Mouse (Mus musculus) heart, adult 18-20 months (tissue): ENCODE data around the gene Eefsec. TPM values are rescaled to one million over a fixed set of nuclear protein-coding genes. Genes with fewer than 3 reads are reported as not detected.

Experiments used
- DNase-seq, 2 experiments: peaks; one replicate each; pipeline ENCODE4 v3.0.0; 2021 to 2022; ENCODE audit warnings: mixed read lengths in 1 of 2
- total RNA-seq, 2 experiments: library from RNA; stranded (reverse); gene quantifications; 2 replicates each; pipeline ENCODE4 v1.2.3; 2021

The Eefsec gene
- total RNA-seq, 2 experiments from 2014 or later, result 8.5 to 8.9 TPM

DNA sequence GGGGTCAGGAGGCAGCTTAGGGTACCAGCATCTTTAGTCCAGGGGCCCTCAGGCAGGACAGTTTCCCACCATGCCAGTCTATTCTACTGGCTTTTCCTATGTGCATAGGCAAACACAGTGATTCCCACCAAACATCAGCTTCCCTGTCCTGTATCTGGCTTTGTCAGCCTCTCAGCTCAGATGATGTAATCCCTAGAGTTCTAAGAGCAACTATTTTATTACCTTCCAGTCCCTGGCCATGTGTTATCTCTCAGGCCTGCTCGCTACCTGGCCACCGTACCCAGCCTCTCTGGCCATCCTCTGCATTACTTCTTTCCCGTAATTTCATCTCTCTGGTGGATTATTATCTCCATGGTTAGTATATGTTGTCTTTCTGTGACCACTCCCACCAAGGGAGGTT lies 185.7 kb downstream of the Eefsec start:
- no peak for DNase-seq

DNA sequence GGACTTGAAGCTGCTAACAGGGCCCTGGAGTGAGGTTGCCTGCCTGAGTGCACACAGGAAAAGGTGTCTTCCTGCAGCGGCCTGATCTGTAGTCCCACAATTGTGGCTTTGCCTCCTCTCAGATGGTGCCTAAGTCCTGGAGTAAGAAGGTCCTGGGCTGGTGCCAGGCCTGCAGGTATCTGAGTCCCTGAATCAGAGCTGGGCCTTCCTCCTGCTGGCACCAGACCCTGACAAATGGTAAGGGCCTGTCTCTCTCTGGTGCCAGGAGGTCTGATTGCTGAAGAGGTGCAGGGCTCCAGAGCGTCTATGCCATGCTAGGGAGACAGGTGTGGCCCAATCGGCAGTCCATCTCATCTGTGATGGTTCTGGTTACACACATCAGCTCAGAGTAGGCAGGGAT lies 186.7 kb downstream of the Eefsec start:
- DNase-seq, result no peak

- no peak for DNase-seq
These were observed 190.9 kb downstream of the Eefsec start for GRCm38 (mm10) chr6:88255435-88255834.

DNA sequence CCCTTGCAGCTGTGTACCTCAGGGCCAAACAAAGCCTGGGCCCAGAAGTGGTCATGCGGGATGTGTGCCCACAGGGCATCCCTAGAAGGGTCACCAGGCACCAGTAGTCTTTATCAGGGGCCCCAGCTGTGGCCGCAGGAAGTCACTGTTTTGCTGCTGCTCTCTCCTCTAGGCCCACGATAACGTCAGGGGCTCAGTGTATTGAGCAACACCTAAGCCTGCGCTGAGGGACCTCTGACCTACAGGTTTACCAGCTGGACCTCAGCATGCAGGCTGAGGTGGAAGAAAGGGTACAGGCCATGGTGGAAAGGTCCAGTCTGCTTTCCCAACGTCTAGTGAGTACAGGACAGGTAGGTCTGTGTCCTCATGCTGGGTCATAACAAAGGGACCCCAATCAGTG lies 192.3 kb downstream of the Eefsec start:
- DNase-seq, result no peak

DNA sequence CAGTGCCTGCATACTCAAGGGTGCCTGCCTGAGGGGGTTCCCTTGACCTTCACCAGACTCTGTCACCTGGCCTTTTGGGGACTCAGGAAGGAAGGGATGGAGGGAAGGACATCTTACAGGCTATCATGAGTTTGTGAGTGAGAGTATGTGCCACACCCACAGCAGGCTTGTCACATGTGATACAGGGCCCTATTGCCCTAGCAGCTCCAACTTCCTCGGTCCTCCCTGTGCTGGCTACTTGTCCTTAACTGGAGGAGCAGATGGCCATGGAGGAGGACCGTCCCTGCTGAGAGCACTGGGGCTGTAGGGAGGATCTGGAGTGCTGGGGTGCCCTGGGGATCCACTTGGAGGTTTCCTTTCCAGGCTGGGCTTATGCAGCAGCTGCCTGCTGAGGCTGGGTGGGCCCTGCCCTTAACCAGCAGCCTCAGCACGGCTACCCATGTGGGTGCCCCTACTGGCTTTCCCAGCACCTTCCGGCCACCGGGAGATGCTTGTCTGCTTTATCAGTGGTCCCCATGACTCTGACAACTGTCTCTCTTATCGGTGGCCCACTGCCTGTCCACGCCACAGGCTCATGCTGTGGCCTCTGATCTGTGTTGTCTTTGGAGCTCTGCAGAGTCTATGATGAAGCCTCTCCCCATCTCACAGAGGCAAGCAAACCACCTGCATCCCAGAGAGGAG lies 194.4 kb downstream of the Eefsec start:
- no peak for DNase-seq

GRCm38 (mm10) chr6:88251396-88251795 lies 194.9 kb downstream of the Eefsec start:
- no peak for DNase-seq

GRCm38 (mm10) chr6:88249231-88249630 lies 197.1 kb downstream of the Eefsec start:
- no peak for DNase-seq

DNA sequence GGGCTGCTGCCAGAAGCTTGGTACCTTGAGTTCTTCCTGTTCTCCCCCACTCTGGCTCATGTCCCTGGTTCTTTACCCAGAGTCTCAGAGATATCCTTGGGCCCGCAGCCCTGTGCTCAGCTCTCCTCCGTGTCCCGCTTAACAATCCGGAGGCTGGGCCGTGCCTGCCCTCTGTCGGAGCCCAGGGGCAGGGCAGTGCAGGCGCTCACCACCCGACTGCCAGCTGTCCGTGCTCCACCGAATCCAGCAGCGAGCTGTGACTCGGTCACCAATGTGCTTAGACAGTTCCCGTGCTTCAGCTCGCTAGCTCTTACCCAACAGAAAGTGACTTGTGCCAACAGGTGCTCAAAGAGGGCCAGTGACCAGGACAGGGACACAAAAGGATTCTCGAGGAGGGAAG lies 203.7 kb downstream of the Eefsec start:
- DNase-seq, result peak; percentile 60 to 67

GRCm38 (mm10) chr6:88236513-88236912 lies 209.8 kb downstream of the Eefsec start:
- DNase-seq, result no peak

DNA sequence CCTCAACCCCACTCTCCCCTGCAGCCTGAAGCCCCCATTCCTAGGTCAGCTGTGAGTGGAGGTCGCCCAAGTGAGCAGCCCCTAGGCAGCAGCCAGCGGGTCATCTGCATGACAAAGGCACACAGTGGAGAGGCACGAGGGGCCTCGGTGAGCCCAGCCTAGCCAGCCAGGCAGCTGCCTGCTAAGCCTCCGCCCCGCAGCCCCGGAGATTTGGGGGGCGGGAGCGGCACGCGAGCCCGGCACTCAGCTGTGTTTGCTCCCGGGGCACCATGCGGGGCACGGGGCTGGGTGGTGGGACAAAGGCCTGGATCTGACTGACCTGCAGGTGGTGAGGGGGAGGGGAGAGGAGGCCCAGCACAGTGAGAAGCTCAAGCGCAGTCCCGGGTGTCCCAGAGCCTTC lies 210.4 kb downstream of the Eefsec start:
- no peak for DNase-seq

GRCm38 (mm10) chr6:88235461-88235860 lies 210.9 kb downstream of the Eefsec start:
- DNase-seq, result no peak

DNA sequence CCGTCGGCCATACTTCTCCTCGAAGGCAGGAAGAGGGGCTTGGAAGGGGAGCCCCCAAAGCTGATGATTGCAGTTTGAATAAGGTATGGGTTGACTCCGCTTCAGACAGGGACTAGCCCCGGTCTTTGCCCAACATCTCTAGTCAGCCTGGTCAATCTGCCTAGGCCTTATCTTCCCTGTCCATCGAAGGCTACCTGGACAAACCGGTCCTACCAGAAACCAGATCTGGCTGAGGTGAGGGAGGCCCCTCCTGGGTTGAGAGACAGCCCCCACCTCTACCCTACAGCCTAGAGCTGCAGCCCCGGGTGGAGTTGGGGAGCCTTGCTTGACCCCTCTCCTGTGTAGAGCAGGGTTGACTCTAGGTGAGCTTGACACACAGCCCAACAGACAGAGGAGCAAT lies 212.3 kb downstream of the Eefsec start:
- no peak for DNase-seq

DNA sequence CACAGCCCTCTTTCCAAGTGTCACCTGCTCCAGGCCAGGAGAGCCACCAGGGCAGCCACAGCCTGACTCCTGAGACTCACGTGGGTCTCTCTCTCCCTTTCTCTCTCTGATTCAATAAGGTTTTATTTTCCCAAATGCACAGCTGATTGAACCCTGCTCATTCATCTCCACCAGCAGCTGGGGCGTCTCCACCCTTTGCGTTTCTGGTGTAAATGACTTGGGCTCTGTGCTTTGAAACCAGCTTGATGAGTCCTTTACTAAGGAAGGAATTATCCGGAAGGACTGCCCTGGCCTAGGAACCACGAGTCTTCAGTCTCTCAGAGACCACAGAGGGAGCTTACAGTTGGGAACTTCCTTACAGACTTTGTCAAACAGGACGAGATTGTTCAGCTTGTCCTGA lies 214.1 kb downstream of the Eefsec start:
- no peak for DNase-seq

DNA sequence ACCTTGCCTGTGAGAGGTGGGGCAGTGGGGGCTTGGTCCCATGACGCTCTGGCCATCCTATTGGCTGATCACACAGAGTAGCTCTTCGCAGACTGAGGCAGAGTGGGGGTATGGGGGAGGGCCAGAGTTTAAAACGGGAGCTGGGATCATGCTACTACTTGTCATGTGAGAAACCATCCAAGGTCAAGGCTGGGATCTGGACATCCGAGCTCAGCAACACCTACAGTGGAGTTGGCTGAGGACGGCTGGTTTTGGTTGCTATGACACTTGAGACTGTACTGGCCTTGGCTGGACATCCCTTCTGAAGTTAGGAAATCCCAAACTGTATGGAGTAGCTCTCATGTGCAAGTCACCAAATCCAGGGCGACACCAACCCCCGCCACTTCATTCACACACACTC lies 214.5 kb downstream of the Eefsec start:
- no peak for DNase-seq

DNA sequence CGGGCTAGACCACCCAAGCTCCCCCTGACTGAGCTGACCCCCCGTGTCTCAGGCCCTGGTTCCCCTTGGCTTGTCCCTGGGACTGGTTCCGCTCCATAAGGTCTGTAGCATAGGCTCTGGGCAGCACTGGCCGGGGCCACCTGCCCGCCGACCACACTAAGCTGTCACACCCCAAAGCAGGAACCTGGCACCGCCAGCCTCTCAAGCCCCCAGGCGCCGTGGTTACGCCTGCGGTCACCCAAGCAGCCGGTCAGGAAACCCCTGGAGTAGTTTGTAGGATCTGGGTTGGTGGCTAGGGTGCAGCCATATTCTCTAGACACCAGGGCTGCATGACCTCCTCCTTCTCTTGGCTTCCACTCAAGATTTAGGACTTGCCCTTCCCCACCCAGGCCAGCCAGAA lies 217.1 kb downstream of the Eefsec start:
- no peak for DNase-seq

DNA sequence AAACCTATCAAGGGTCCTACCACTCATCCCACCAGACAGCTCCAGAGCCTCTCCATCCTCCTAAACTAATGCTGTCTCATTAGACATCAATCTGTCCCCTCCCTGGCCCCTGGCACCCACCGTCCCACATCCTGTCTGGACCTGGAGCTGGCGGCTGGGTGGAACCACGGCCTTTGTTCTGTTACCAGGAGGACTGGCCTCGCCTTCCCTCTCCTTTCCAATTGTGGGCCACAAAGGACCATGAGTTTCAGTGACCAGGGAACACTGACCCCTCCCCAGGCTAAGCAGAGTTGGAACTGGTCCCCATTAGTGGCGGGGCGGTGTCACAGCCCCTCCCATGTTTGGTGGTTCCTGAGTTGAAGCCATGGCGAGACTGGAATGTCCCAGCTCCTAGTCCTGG lies 218.8 kb downstream of the Eefsec start:
- peak in 1 of 2 experiments; percentile 28 for DNase-seq

- no peak for DNase-seq
These were observed 219.8 kb downstream of the Eefsec start for GRCm38 (mm10) chr6:88226570-88226994.

DNA sequence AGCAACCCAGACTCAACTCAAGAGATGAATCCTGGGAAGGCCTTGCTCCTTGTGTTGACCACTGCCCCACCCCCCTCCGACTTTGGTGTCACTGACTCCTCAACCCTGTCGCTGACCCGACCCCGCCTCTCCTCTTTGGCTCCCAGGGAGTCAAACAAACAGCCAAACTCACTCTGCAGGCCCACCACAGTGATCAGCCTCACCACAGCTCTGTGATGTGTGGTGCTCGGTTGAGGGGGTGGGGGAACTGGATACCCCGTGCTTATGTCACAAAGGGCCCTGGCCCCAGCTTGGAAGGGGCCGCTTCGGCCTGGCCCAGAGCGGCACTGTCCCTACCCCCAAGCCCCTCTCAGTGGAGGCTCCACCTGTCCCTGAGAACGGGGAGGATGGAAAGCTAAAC lies 224.4 kb downstream of the Eefsec start, which contains the start of gene Dnajb8:
Gene Dnajb8, plus strand, starts transcription at position 301 of the 400 bp plus-strand sequence.
- no peak for DNase-seq

DNA sequence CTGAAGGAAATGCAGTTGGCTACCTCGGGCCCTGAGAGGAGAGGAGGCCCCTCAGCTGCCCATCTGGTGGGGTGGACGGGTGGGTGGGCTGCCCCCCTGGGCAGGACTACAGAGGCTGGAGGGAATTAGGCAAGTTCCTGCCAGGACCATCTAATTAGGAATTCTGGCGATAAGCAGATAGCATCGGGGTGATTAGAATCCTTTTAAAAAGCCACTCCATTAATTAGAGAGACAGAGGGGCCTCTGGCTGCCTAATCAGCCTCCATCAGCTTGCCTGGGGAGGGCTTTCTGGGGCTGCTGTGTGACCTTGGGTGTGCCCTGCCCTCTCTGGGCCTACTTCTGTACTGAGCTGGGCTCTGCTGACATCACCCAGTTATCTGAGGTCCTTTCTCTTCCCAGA lies 227.2 kb downstream of the Eefsec start:
- DNase-seq, result no peak

DNA sequence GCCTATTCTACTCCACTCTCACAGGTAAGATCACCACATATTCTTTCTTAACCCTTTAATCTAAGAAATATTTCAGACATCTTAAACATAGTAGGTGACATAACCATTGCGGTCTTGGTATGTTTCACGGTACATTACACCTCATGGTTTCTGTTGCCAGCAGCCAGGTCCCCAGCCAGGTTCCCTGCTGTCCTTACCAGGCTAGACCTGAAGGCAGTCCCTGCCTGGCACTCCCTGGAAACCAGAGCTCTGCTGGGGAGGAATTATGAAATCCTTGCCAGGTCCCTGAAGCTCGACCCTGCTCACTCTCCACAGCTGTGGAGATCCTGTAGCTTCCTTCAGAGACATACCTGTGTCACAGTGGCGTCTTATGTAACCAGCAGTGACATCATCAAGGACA lies 230.1 kb downstream of the Eefsec start:
- no peak for DNase-seq

DNA sequence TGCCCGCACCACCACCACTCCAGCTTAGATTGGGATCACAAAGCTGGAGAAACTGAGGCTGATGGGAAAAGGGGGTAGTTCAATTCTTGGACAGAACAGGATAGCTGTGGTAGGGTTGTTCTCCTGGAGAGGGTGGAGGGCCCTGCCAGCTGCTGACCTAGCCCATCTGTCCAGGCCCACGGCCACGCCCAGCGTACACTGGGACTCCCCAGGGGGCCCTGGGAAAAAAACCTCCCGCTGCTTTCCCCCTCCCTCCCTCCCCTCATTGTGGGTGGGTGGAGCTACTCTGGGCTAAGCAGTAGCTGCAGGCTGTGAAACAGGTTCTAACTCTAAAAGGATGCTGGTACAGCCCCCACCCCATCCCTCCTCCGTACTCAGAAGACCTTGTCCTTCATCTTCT lies 230.5 kb downstream of the Eefsec start:
- DNase-seq, result no peak

GRCm38 (mm10) chr6:88210182-88210581 lies 236.2 kb downstream of the Eefsec start:
- no peak for DNase-seq

DNA sequence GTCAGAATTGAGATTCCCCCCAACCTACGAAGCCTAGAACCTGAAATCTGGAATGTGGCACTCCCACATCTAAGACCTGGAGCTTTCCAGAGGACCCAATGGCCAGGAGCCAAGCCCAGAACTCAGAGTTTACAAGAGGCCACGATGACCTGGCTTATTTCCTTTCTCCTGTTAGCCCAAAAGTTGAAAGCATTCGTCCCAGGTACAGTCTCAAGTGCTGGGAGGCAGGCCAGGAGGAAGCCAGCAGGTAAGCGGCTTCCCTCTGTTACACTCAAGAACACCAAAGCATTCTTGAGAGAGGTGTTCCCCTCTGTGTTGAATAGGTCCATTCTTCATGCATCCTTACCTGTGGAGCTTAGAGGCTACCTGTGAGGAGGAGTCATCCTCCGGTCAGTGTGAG lies 236.9 kb downstream of the Eefsec start:
- DNase-seq, result no peak

DNA sequence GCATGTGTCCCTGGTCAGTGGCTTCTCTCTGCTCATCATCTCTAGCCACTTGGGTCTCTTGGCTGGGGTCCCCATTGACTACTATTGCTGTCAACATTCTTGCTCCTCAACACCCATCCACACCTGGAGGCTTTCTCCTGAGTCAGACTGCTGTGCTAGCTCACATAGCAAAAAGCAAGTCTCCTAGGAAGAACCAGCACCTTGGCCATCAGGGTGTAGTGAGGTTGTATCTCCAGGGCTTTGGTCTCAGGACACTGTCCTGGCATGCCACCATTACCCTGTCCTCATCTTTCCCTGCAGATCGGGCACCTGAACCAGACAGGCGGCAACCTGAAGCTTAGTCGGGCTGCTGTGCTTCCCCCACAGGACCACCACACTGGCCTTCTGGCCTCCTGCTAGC lies 238.0 kb downstream of the Eefsec start:
- no peak for DNase-seq
